Mouse (Mus musculus): ENCODE data around the gene Ppp1r1a. TPM values are rescaled to one million over a fixed set of nuclear protein-coding genes. Genes with fewer than 3 reads are reported as not detected.

The Ppp1r1a gene
- total RNA-seq, 2 experiments from 2014 or later = 23.0 to 37.4 TPM

DNA sequence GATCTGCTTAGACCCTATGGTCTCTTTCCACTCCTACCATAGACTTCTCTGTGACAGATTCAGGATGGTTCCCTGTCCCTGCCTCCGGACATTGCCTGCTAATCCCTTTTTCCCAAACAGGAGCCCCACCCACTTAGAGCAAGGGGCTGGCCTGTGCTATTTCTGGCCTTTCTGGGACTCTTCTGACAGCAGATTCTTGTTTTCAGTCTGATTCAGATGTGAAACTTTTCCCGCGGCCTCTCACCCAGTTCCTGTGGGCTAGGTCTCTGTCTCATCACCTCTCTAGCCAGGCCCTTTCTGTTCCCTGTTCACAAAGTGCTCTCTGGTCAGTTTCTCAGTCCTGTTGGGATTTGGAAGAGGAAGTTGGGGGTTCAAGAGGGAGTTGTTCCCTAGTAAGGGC lies 22.9 kb downstream of the Ppp1r1a start:
- DNase-seq = no peak

DNA sequence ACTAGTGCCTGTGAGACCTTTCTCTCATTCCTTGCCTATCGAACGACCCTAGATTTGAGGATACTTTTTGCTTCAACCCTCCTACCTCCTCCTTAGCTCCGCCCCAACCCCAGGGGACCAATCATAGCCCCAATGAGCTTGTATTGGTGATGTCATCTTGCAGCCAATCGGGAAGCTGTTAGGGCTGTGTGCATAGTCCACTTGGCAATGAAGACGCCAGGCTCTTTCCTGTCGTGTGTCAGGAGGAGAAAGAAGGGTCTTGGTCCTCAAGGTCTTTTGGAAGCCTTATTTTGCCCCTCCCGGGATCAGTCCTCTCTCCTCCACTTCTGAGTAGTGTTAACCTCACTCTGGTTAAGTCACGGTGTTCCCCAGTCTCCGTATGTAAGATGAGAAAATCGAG lies 23.7 kb downstream of the Ppp1r1a start:
- peak; percentile 82 for DNase-seq

DNA sequence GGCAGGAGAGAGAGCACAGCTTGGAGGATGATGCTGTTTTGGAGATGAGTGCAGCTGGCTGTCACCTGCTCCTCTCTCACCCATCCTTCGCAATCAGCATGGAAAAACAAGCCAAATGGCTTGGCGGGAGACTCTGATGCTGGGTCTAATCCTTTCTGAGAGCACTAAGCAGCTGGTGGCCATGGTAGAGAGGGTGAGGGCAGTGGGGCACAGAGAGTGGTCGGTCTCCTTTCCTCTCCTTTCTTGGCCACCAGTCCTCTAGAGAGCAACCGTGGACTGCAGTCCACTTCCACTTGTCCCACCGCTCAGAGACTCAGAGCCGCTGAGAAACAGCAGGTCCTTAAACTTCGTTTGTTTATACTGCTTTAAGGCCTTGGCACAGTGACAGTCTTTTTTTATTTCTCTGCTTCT lies 24.2 kb downstream of the Ppp1r1a start:
- DNase-seq = no peak

- no peak for DNase-seq
Observed at GRCm38 (mm10) chr15:103511652-103512051, 26.2 kb downstream of the Ppp1r1a start.

DNA sequence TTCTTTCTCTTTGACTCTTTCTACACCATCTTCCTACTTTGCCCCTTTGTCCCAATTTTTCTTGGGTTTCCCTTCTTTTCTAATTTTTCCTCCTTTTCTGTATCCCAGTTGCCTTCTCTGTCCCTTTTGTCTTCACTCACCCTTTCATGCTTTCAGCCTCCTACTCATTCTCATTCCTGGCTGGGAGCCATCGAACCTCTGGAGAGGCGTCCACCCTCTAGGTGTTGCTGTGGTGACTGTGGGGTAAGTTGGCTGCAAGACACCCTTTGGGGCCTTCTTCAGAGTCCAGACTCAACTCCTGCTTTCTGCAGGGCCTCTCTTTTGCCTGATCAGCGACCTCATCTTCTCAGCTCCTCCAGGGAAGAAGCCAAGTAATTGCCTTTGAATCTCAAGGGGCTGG lies 28.5 kb downstream of the Ppp1r1a start:
- DNase-seq = no peak

DNA sequence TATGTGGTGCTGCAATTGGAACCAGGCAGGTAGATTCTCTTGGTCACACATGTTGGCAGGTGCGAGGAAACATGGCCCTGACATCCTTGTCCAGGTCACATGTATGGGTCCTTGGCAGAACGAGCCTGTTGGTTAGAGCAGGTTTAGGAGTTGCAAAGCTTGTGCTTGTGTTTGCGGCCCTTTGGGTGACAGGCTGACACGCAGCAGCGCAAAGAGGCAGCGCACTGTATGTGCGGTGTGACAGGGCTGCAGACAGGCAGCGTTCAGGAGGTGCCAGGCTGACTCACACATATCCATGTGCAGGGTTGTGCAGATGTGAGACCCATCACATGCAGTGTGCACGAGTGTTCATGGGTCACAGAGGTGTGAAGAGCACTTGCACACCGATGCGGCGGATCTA lies 34.1 kb downstream of the Ppp1r1a start:
- DNase-seq = peak; percentile 9

- DNase-seq = no peak
Observed at GRCm38 (mm10) chr15:103503251-103503600, 34.6 kb downstream of the Ppp1r1a start.

DNA sequence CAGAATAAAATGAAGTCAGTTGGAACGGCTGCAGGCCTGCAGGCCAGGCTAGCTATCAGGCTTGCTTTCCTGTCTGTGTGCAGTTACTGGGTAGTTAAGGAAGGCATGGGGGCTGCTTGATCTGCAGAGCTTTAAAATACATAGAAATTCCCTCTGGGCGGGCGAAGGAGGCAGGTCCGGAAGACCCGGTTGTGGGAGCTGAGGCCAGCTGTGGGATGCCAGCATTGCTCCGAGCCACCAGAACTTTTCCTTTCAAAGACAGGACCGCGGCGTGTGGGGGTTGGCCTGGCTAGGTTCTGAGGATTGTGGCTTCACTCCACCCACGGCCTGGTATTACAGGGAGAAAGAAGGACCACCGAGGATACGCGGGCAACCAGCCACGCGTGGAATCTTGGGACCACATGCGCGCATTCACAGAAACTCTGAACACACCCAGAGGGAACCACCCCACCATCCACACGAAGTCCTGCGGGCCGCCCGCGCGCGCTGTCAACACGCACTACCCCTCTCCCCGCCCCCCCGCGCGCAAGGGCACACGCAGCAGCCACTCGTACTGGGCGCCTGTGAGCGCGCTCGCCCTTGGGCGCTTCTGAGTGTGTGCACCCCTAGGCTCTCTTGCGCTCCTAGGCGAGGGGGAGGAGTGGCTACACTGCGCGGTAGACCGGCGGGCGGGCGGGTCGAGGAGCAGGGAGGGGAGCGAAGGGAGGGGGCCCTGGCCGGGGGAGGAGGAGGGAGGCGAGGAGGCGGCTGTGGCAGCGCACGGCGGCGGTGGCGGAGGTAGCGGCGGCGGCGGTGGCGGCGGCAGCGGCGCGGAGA lies 35.2 kb downstream of the Ppp1r1a start, which contains the start of gene Pde1b:
Gene Pde1b (plus strand): TSS at position 600 of the 816 bp plus-strand sequence.
- peak; percentile 81 for DNase-seq

- DNase-seq = no peak
Observed at GRCm38 (mm10) chr15:103501186-103501585, 36.6 kb downstream of the Ppp1r1a start.

DNA sequence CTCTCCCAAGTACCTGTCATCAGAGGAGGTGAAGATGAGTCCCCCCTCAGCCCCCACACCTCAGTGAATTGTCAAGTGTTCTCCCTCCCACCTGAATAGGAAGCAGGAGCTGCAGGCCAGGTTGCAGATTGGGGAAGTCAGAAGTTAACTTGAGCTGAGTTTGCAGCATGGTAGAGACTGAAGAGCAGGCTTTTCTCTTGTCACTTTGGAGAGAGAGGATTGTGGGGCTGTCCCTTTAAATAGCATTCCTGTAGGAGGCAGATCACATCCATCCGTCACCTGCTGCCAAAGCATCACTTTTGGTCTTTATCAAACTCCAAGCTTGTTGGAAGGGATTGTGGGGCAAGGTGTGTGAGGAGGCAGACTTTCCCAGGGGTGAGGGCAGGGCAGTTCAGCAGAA lies 37.1 kb downstream of the Ppp1r1a start:
- DNase-seq = no peak

GRCm38 (mm10) chr15:103498157-103498556 lies 39.6 kb downstream of the Ppp1r1a start:
- no peak for DNase-seq

DNA sequence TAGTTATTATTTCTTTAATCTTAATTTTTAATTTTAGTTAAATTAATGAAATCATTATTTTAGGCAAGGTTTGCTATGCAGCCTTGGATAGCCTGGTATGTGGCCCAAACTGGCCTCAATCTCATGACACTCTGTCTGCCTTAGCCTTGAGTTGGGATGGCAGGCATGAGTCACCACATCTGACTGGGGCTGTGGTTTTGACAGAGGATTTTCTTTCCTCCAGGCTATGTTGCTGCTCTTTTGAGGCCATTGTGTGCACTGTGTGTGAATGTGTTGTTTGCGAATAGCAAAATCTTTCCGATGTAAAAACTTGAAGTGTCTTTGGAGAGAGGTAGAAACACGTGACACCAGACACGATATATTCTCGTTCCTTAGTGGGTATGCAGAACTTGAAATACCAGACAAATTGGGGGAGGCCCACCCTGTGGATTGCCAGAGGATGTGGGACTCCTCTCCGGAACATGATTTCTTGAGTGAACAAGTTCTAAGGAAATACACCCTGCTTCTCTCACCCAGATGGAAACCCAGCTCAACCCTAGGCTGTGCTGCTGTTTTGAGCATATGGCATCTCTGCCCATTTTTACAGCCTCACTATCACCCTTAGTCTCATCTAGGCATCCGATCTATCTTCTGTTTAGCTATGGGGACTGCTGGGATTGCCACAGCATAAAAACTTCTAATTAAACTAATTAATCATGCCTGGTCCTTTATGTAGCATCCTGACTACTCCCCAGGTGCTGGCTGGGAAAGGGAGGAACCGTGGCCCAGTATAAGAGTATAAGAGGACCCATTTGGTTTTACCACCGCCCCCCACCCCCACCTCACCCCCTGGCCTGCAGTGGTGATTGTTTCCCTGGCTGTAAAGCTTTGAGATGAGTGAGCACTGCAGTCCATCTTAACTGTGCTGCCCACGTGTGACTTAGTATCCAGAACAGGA lies 41.3 kb downstream of the Ppp1r1a start:
- DNase-seq = peak; percentile 54

DNA sequence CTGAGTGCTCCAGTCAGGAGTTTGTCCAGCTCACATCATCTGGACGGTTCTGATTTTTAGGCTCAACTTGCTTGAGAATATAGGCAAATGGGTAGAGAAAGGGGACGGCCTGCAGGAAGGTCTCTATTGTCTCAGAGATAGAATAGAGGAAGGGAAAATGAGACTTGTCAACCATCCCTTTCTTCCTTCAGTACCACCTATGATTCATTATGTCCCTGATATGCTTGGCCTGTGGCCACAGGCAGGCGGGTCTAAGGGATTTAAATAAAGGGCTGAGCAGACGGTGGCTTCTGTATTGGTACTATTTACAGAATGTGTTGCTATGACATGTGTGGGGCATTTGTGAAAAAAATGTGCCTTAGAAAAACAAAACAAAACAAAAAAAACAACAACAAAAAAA lies 49.5 kb downstream of the Ppp1r1a start:
- DNase-seq = peak; percentile 9

DNA sequence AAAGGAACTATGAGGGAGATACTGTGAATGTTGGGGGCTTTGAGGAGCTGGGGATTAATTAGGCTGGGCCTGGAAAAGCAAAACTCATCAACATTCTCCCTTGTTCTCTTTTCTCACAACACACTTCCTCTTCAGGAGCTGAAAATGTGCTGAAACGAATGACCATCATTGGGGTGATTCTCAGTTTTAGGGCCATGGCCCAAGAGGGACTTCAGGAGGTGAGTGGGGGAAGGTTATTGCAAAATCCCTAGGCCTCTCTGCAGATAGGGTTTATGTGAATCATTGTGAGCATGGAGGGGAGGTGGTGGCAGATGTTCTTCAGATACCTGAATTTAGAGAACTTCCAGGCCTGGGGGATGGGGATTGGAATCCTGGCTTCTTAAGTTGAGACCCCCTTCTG lies 51.1 kb downstream of the Ppp1r1a start:
- DNase-seq = no peak

GRCm38 (mm10) chr15:103485106-103485505 lies 52.7 kb downstream of the Ppp1r1a start:
- no peak for DNase-seq

GRCm38 (mm10) chr15:103484490-103484889 lies 53.3 kb downstream of the Ppp1r1a start:
- DNase-seq = no peak

- DNase-seq = peak; percentile 51
Observed at GRCm38 (mm10) chr15:103482488-103482887, 55.3 kb downstream of the Ppp1r1a start.

Other genes starting within 250 kb of the Ppp1r1a start
- gene Gpr84, start 227.4 kb downstream of the Ppp1r1a start, total RNA-seq (2021) = not detected
- 10 to 100 TPM; 20.1 to 24.2 TPM for gene Zfp385a, start 197.9 kb downstream of the Ppp1r1a start, total RNA-seq (2021)
- gene Itga5, start 171.2 kb downstream of the Ppp1r1a start, total RNA-seq (2021) = 10 to 100 TPM; 38.0 to 38.2 TPM
- not detected for gene Gtsf1, start 107.5 kb downstream of the Ppp1r1a start, total RNA-seq (2021)
- not detected for gene Gtsf2, start 89.5 kb downstream of the Ppp1r1a start, total RNA-seq (2021)
- gene Nckap1l, start 84.2 kb downstream of the Ppp1r1a start, total RNA-seq (2021) = 1 to 10 TPM; 6.4 to 7.2 TPM
- gene Pde1b, start 35.0 kb downstream of the Ppp1r1a start, total RNA-seq (2021) = 1 to 10 TPM; 5.6 to 9.4 TPM
- 10 to 100 TPM; 22.6 to 27.0 TPM for gene Glycam1, start 27.1 kb upstream of the Ppp1r1a start, total RNA-seq (2021)
- under 1 TPM in 1 of 2 experiments, not detected in 1; 0.55 TPM for gene Mucl1, start 217.5 kb upstream of the Ppp1r1a start, total RNA-seq (2021)